Mouse (Mus musculus) midbrain, postnatal 0 days (tissue): ENCODE results near the gene Wwtr1. TPM values are rescaled to one million over a fixed set of nuclear protein-coding genes. Genes with fewer than 3 reads are reported as not detected.

Experiments
- ATAC-seq: fragments of 200-750 bp; cut with Nextera tagmentation; 2 replicates; pipeline ENCODE4 v1.8.0; 2017; ENCODE audit warnings: moderate number of reproducible peaks, mild to moderate bottlenecking, moderate TSS enrichment, moderate library complexity; ENCODE audit not compliant: low FRiP score
- DNase-seq: peaks from one replicate; pipeline ENCODE4 v3.0.0-alpha.2; 2015; ENCODE audit warnings: low spot score
- H3K27ac ChIP-seq: fragments of 300-500 bp; sonication (generic); 2 replicates; pipeline ENCODE4 v1.5.1; 2014; ENCODE audit warnings: low read depth, mild to moderate bottlenecking, low read length, mixed read lengths
- H3K27me3 ChIP-seq: fragments of 300-500 bp; sonication (generic); 2 replicates; pipeline ENCODE4 v1.6.1; 2014; ENCODE audit warnings: low read length, control low read depth, mixed read lengths; ENCODE audit not compliant: insufficient read depth
- H3K36me3 ChIP-seq: fragments of 300-500 bp; sonication (generic); 2 replicates; pipeline ENCODE4 v1.6.1; 2014; ENCODE audit warnings: low read length, control low read depth, mixed read lengths; ENCODE audit not compliant: insufficient read depth
- H3K4me1 ChIP-seq: fragments of 300-500 bp; sonication (generic); 2 replicates; pipeline ENCODE4 v1.6.1; 2014; ENCODE audit warnings: mild to moderate bottlenecking, control low read depth, antibody characterized with exemption, low read length, mixed read lengths; ENCODE audit not compliant: insufficient read depth
- H3K4me2 ChIP-seq: fragments of 300-500 bp; sonication (generic); 2 replicates; pipeline ENCODE4 v1.6.1; 2014; ENCODE audit warnings: low read depth, mild to moderate bottlenecking, low read length, mixed read lengths; ENCODE audit not compliant: poor library complexity, severe bottlenecking
- H3K4me3 ChIP-seq: fragments of 300-500 bp; sonication (generic); 2 replicates; pipeline ENCODE4 v1.5.1; 2014; ENCODE audit warnings: low read depth, mild to moderate bottlenecking, low read length, moderate library complexity
- H3K9ac ChIP-seq: fragments of 300-500 bp; sonication (generic); replicated peaks from 2 replicates; pipeline ENCODE4 v1.6.1; 2014; ENCODE audit warnings: mild to moderate bottlenecking, low read length, moderate library complexity, mixed read lengths; ENCODE audit not compliant: poor library complexity, severe bottlenecking
- H3K9me3 ChIP-seq: fragments of 300-500 bp; sonication (generic); 2 replicates; pipeline ENCODE4 v1.6.1; 2016; ENCODE audit warnings: low read length, control low read depth
- CTCF ChIP-seq: IDR thresholded peaks from 2 replicates; pipeline ENCODE4 v1.5.1; 2016; ENCODE audit warnings: antibody characterized with exemption, mild to moderate bottlenecking
- WGBS: fragments of 180-500 bp; shearing (Covaris S2); extraction: QIAGEN DNeasy Blood & Tissue Kit; methylation state at CpG from one replicate; pipeline ENCODE4 v1.1.7; 2014; 5-methylcytosine and 5-hydroxymethylcytosine counted together
- polyA plus RNA-seq: library from polyadenylated mRNA; unstranded; fragments of >200 nt; fragmentation: Nextera tagmentation; extraction: Ambion mirVana; gene quantifications from 2 replicates; pipeline ENCODE4 v1.2.1, GENCODE M21; 2015
- total RNA-seq: library from RNA; depleted of rRNA; stranded (reverse); fragments of >200 nt; gene quantifications from 2 replicates; pipeline ENCODE4 v1.2.3, GENCODE M21; 2014

Wwtr1 gene
- total and polyA plus RNA-seq, 2 experiments from 2014 or later, result 8.6 to 27.2 TPM

DNA sequence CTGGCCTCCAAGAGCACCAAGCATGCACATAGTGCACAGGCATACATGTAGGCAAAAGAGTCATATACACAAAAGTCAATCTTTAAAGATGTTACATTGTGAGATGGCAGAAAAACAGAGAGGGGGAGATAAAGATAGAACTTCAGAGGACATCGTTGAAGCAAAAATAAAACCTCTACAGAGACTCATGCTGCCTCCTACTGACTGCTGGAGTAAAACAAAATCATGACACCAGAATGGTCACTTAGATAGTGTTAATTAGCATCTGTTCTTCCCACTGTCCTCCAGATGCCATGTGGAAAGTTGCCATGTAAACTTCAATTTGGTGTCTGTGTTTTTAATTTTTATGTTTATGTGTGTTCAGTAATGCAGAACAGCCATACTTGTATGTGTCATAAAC lies 127.8 kb downstream of the Wwtr1 start:
- no peak for DNase-seq
- TF ChIP-seq CTCF, result peak; percentile 26; the same call in 1 of the 2 replicates
- Histone ChIP-seq H3K9me3 (no peaks in the 10 kb centered on the region), H3K27ac (no peak overlapping the region), H3K36me3 (no peaks in the 10 kb centered on the region), H3K4me2 (no peak overlapping the region), H3K9ac (no peak overlapping the region), H3K4me3 (no peak overlapping the region), H3K27me3 (no peaks in the 10 kb centered on the region), H3K4me1 (no peaks in the 10 kb centered on the region)
- no peak for ATAC-seq
- 55% methylated on average over 1 of the region's 1 CpGs for WGBS

DNA sequence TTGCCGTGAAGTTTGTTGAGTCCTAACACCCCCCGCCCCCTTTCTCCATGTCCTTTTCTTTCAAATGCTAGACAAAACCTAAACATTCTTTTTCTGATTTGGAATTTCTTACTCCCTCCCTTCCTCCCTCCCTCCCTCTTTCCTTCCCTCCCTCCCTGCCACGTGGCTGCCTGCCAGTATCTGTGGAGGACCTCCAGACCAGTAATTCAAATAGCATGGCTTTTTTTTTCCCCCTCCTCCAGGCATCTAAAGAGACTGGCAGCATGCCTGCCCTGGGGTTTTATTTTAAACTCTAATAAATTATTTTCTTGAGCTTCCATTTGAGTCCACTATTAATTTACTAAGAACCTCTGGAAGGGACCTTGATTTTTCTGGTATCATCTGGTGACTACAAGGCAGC lies 130.0 kb downstream of the Wwtr1 start:
- H3K9ac ChIP-seq, result no peak overlapping the region
- no peaks in the 10 kb centered on the region for H3K9me3 ChIP-seq
- no peaks in the 10 kb centered on the region for H3K4me1 ChIP-seq
- no peak overlapping the region for H3K27ac ChIP-seq
- H3K36me3 ChIP-seq, result no peaks in the 10 kb centered on the region
- DNase-seq (no peak), ATAC-seq (no peak)
- no peaks in the 10 kb centered on the region for H3K27me3 ChIP-seq
- no peak for TF ChIP-seq CTCF
- H3K4me3 ChIP-seq, result no peak overlapping the region
- H3K4me2 ChIP-seq, result no peak overlapping the region
- WGBS, result 45% methylated on average over 3 of the region's 3 CpGs

- no peak overlapping the region for H3K27ac ChIP-seq
- 77% methylated on average over 3 of the region's 3 CpGs for WGBS
- H3K4me1 ChIP-seq, result no peaks in the 10 kb centered on the region
- H3K9me3 ChIP-seq, result no peaks in the 10 kb centered on the region
- no peak for TF ChIP-seq CTCF
- no peaks in the 10 kb centered on the region for H3K36me3 ChIP-seq
- no peak overlapping the region for H3K4me3 ChIP-seq
- H3K4me2 ChIP-seq, result no peak overlapping the region
- no peak overlapping the region for H3K9ac ChIP-seq
- ATAC-seq (no peak), DNase-seq (no peak)
- no peaks in the 10 kb centered on the region for H3K27me3 ChIP-seq
These were observed 134.8 kb downstream of the Wwtr1 start for GRCm38 (mm10) chr3:57440956-57441355.

DNA sequence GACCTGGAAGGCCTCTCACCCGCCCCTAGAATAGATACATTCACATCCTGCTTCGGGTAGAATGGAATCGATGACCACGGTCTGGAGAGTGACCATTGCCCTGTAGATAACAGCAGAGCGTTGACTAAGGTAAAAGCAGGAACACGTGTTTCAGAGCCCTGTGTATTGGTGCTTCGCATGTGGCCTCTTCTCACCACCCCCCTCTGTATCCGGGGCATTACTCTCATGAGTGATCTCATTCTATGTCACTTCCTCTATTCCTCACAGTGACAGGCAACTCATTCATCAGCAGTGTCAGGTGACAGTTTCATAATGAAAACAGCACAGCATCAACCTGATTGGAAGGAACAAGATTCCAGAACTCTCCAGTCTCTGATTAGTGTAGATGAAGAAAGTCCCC lies 140.3 kb downstream of the Wwtr1 start:
- no peak for TF ChIP-seq CTCF
- WGBS, result 88% methylated on average over 8 of the region's 8 CpGs
- H3K27ac ChIP-seq, result no peak overlapping the region
- H3K4me1 ChIP-seq, result no peaks in the 10 kb centered on the region
- H3K9me3 ChIP-seq, result no peaks in the 10 kb centered on the region
- no peak overlapping the region for H3K9ac ChIP-seq
- no peaks in the 10 kb centered on the region for H3K27me3 ChIP-seq
- no peak overlapping the region for H3K4me2 ChIP-seq
- no peak for DNase-seq
- H3K36me3 ChIP-seq, result no peaks in the 10 kb centered on the region
- H3K4me3 ChIP-seq, result no peak overlapping the region
- no peak for ATAC-seq

- ATAC-seq, result no peak
These were observed 144.0 kb downstream of the Wwtr1 start for GRCm38 (mm10) chr3:57431706-57432105.

DNA sequence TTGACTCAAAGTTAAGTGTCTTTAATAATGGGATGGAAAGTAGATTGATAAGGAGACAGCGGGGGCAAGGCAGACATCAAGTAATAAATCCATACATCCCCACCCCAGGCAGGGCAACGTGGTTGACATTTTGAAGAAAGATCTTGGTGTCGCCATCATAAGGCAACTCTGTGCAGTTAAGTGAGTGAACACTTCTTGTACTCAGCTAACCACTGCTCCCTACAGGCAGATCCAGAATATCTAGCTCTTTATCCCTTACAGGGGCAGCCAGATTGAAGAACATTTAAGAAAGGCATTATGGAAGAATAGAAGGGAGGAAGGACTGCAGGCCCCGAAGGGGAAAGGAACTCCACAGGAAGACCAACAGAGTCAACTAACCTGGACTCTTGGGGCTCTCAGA lies 146.2 kb downstream of the Wwtr1 start:
- H3K27ac ChIP-seq, result no peak overlapping the region
- no peak overlapping the region for H3K4me3 ChIP-seq
- WGBS, result 87% methylated on average over 4 of the region's 4 CpGs
- H3K9me3 ChIP-seq, result no peaks in the 10 kb centered on the region
- H3K4me2 ChIP-seq, result no peak overlapping the region
- peak; percentile 38 for TF ChIP-seq CTCF
- H3K9ac ChIP-seq, result no peak overlapping the region
- no peaks in the 10 kb centered on the region for H3K36me3 ChIP-seq
- H3K4me1 ChIP-seq, result no peaks in the 10 kb centered on the region
- ATAC-seq, result no peak
- no peak for DNase-seq
- H3K27me3 ChIP-seq, result no peaks in the 10 kb centered on the region

More at GRCm38 (mm10) chr3:57431706-57432105, 144.0 kb downstream of the Wwtr1 start:
- Histone ChIP-seq H3K4me3 (no peak overlapping the region), H3K9me3 (no peaks in the 10 kb centered on the region), H3K4me2 (no peak overlapping the region), H3K36me3 (no peaks in the 10 kb centered on the region), H3K27ac (no peak overlapping the region), H3K27me3 (no peaks in the 10 kb centered on the region), H3K4me1 (no peaks in the 10 kb centered on the region), H3K9ac (no peak overlapping the region)
- WGBS, result 70% methylated on average over 3 of the region's 3 CpGs
- DNase-seq, result no peak
- TF ChIP-seq CTCF, result no peak
